Mouse (Mus musculus) layer of hippocampus, adult 2 months (tissue): ENCODE measurements at regions not wholly inside any gene's neighbourhood (a gene's known extent, or its start where the extent isn't known, plus 50 kb on each side); places are given as distances from the start of the nearest gene placed in this dataset.

Source experiments
- DNase-seq, 2 experiments: peaks; one replicate each; pipeline ENCODE4 v3.0.0; 2022; ENCODE audit warnings: low spot score in 2 of 2
- H3K27ac ChIP-seq: fragments of 200-600 bp; 2 replicates; pipeline ENCODE4 v1.8.1; 2022
- H3K4me3 ChIP-seq: fragments of 200-600 bp; 2 replicates; pipeline ENCODE4 v1.8.1; 2022; ENCODE audit warnings: mild to moderate bottlenecking
- CTCF ChIP-seq: fragments of 200-600 bp; conservative IDR thresholded peaks from 2 replicates; pipeline ENCODE4 v1.8.1; 2022; ENCODE audit warnings: antibody characterized with exemption, mild to moderate bottlenecking, moderate library complexity

GRCm38 (mm10) chr9:46814478-46815241 lies 183.9 kb upstream of the Gm4791 start:
- H3K27ac ChIP-seq, result peak overlapping the region; percentile 20; the same call in 1 of the 2 replicates
- TF ChIP-seq CTCF, result peak; percentile 99
- H3K4me3 ChIP-seq, result peak overlapping the region; percentile 42
- DNase-seq, result peak; percentile 74 to 79

- no peak overlapping the region for H3K4me3 ChIP-seq
- H3K27ac ChIP-seq, result no peak overlapping the region
- no peak for DNase-seq
- TF ChIP-seq CTCF, result no peak
Observed at GRCm38 (mm10) chr9:46810266-46810665, 188.3 kb upstream of the Gm4791 start.

GRCm38 (mm10) chr9:46795446-46795845 lies 203.1 kb upstream of the Gm4791 start:
- no peak overlapping the region; the same call in 1 of the 2 replicates for H3K27ac ChIP-seq
- peak in 1 of 2 experiments; percentile 27 for DNase-seq
- no peak for TF ChIP-seq CTCF
- no peak overlapping the region for H3K4me3 ChIP-seq

- Histone ChIP-seq H3K27ac (peak overlapping the region; percentile 89), H3K4me3 (no peak overlapping the region)
- peak in 1 of 2 experiments; percentile 10 for DNase-seq
- TF ChIP-seq CTCF, result no peak
Observed at GRCm38 (mm10) chr9:46789036-46789435, 209.5 kb upstream of the Gm4791 start.

- no peak for TF ChIP-seq CTCF
- peak overlapping the region; percentile 89 for H3K27ac ChIP-seq
- H3K4me3 ChIP-seq, result no peak overlapping the region
- DNase-seq, result peak; percentile 19 to 55
Observed at GRCm38 (mm10) chr9:46788456-46788855, 210.1 kb upstream of the Gm4791 start.

GRCm38 (mm10) chr9:46784355-46784975 lies 214.1 kb upstream of the Gm4791 start:
- TF ChIP-seq CTCF, result no peak
- peak; percentile 56 to 63 for DNase-seq
- peak overlapping the region; percentile 76 for H3K27ac ChIP-seq
- peak overlapping the region; percentile 26 for H3K4me3 ChIP-seq

- Histone ChIP-seq H3K4me3 (peak overlapping the region; percentile 26), H3K27ac (peak overlapping the region; percentile 79)
- TF ChIP-seq CTCF, result no peak
- peak in 1 of 2 experiments; percentile 6 for DNase-seq
Observed at GRCm38 (mm10) chr9:46783597-46784354, 214.8 kb upstream of the Gm4791 start.

GRCm38 (mm10) chr9:46781681-46782080 lies 216.9 kb upstream of the Gm4791 start:
- TF ChIP-seq CTCF, result no peak
- DNase-seq, result no peak
- 0 out of 2 replicates have a peak overlapping the region, but pooled peaks have one; percentile 79 for H3K27ac ChIP-seq
- no peak overlapping the region for H3K4me3 ChIP-seq

GRCm38 (mm10) chr9:46778769-46779168 lies 219.8 kb upstream of the Gm4791 start:
- H3K4me3 ChIP-seq, result no peak overlapping the region
- no peak for DNase-seq
- H3K27ac ChIP-seq, result no peak overlapping the region
- TF ChIP-seq CTCF, result no peak

- DNase-seq, result peak in 1 of 2 experiments; percentile 2
- TF ChIP-seq CTCF, result no peak
- H3K27ac ChIP-seq, result no peak overlapping the region
Observed at GRCm38 (mm10) chr9:46774821-46775220, 223.7 kb upstream of the Gm4791 start.

GRCm38 (mm10) chr9:46760247-46760646 lies 238.3 kb upstream of the Gm4791 start:
- H3K4me3 ChIP-seq, result no peak overlapping the region
- TF ChIP-seq CTCF, result no peak
- DNase-seq, result no peak
- H3K27ac ChIP-seq, result peak overlapping the region; percentile 53; the same call in 1 of the 2 replicates

More at GRCm38 (mm10) chr9:46774821-46775220, 223.7 kb upstream of the Gm4791 start:
- no peak overlapping the region for H3K4me3 ChIP-seq

GRCm38 (mm10) chr9:46757005-46757672 lies 241.4 kb upstream of the Gm4791 start:
- TF ChIP-seq CTCF, result no peak
- no peak for DNase-seq
- Histone ChIP-seq H3K4me3 (no peak overlapping the region), H3K27ac (peak overlapping the region; percentile 23; the same call in 1 of the 2 replicates)
